Mouse (Mus musculus): ENCODE data around the gene Car11.
A peak's percentile ranks its signal among the peaks of the same experiment; 100 is the strongest.

The Car11 gene

GRCm38 (mm10) chr7:45710477-45711191, 11.0 kb downstream of the Car11 start:
- no peak for DNase-seq (ENCODE audit: low read depth, low spot score)

GRCm38 (mm10) chr7:45711316-45712021, 11.8 kb downstream of the Car11 start:
- no peak for DNase-seq (ENCODE audit: low read depth, low spot score)

- no peak for DNase-seq (ENCODE audit: low read depth, low spot score)
These were observed 12.5 kb downstream of the Car11 start for GRCm38 (mm10) chr7:45712022-45712757.

GRCm38 (mm10) chr7:45713396-45713795, 13.8 kb downstream of the Car11 start:
- DNase-seq (ENCODE audit: low read depth, low spot score): no peak

- DNase-seq (ENCODE audit: low read depth, low spot score): no peak
These were observed 14.4 kb downstream of the Car11 start for GRCm38 (mm10) chr7:45713881-45714520.

GRCm38 (mm10) chr7:45714630-45715089, 15.0 kb downstream of the Car11 start:
- no peak for DNase-seq (ENCODE audit: low read depth, low spot score)

GRCm38 (mm10) chr7:45715090-45715708, 15.6 kb downstream of the Car11 start, which contains the start of gene Rpl18:
Gene Rpl18 (plus strand): TSS chr7:45715457.
- peak; percentile 95 for DNase-seq (ENCODE audit: low read depth, low spot score)

- DNase-seq (ENCODE audit: low read depth, low spot score): no peak
These were observed 16.3 kb downstream of the Car11 start for GRCm38 (mm10) chr7:45715741-45716459.

- DNase-seq (ENCODE audit: low read depth, low spot score): no peak
These were observed 16.8 kb downstream of the Car11 start for GRCm38 (mm10) chr7:45716460-45716857.

- no peak for DNase-seq (ENCODE audit: low read depth, low spot score)
These were observed 17.6 kb downstream of the Car11 start for GRCm38 (mm10) chr7:45716952-45717917.

- DNase-seq (ENCODE audit: low read depth, low spot score): peak; percentile 100
These were observed 18.3 kb downstream of the Car11 start, which contains the start of gene Sphk2 for GRCm38 (mm10) chr7:45717918-45718297. Gene Sphk2 (minus strand): TSS chr7:45718002.

GRCm38 (mm10) chr7:45718331-45718730, 18.7 kb downstream of the Car11 start:
- DNase-seq (ENCODE audit: low read depth, low spot score): no peak

- no peak for DNase-seq (ENCODE audit: low read depth, low spot score)
These were observed 19.5 kb downstream of the Car11 start for GRCm38 (mm10) chr7:45719180-45719579.

GRCm38 (mm10) chr7:45719738-45720412, 20.2 kb downstream of the Car11 start:
- DNase-seq (ENCODE audit: low read depth, low spot score): no peak

GRCm38 (mm10) chr7:45720413-45721233, 21.0 kb downstream of the Car11 start, which contains the start of gene Fam83e:
Gene Fam83e (plus strand): TSS chr7:45721212.
- DNase-seq (ENCODE audit: low read depth, low spot score): no peak

GRCm38 (mm10) chr7:45721234-45721571, 21.6 kb downstream of the Car11 start:
- DNase-seq (ENCODE audit: low read depth, low spot score): no peak

GRCm38 (mm10) chr7:45721642-45722347, 22.2 kb downstream of the Car11 start:
- DNase-seq (ENCODE audit: low read depth, low spot score): no peak

Measured in forelimb bud, embryonic 11.5 days (tissue).